Mouse (Mus musculus) left cerebral cortex, adult 9 months (tissue): ENCODE measurements at regions not wholly inside any gene's neighbourhood (a gene's known extent, or its start where the extent isn't known, plus 50 kb on each side); places are given as distances from the start of the nearest gene placed in this dataset.
"Not testable (repeated sequence)": the region's sequence is repeated elsewhere in the genome, so short reads cannot be mapped to it uniquely, and the experiment has no call there.

Source experiments
- DNase-seq, 2 experiments: peaks; one replicate each; pipeline ENCODE4 v3.0.0; 2022; ENCODE audit warnings: low spot score in 2 of 2

- no peak for DNase-seq
Observed at GRCm38 (mm10) chr13:89375526-89376474, 163.8 kb upstream of the Hapln1 start.

DNA sequence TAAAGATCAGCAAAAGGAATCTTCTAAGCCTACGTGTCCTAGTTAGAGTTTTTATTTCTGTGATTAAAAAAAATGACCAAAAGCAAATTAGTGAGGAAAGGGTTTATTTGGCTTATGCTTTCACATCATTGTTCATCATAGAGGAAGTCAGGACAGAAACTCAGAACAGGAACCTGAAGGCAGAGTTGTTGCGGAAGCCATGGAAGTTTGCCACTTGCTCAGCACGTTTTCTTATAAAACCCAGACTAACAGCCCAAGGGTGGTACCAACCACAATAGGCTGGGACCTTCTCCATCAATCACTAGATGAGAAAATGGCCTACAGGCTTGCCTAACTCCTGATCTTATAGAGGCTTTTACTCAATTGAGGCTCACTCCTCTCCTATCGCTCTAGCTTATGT lies 161.2 kb upstream of the Hapln1 start:
- no peak for DNase-seq

DNA sequence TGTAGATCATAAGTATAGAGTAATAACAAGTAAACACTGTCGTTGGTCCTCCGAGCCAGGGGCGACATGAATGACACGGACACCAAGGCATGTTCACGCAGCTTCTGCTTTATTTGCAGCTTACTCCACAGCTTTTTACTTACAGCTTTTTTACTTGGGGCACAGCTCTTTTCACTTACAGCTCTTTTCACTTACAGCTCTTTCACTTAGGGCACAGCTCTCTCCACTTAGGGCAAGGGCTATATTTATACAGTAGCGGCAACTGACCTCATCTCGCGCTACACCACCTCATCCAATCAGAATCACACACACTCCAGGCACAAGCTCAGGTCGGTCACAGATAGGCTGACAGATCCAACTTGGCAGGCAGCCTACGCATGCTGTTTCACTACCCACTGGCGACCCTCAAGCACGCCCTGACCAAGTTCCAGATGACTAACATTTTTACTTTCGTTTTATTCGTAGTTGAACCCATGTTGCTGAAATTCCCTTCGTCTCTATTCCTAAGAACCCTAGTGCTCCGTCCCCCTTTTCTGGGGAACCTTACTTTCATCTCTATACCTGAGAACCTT lies 155.9 kb upstream of the Hapln1 start:
- not testable (repeated sequence) for DNase-seq

- DNase-seq: peak in 1 of 2 experiments; percentile 15
Observed at GRCm38 (mm10) chr13:89384598-89385145, 154.9 kb upstream of the Hapln1 start.

GRCm38 (mm10) chr13:89387416-89387815 lies 152.2 kb upstream of the Hapln1 start:
- no peak for DNase-seq

- no peak for DNase-seq
Observed at GRCm38 (mm10) chr13:89389149-89389548, 150.4 kb upstream of the Hapln1 start.

DNA sequence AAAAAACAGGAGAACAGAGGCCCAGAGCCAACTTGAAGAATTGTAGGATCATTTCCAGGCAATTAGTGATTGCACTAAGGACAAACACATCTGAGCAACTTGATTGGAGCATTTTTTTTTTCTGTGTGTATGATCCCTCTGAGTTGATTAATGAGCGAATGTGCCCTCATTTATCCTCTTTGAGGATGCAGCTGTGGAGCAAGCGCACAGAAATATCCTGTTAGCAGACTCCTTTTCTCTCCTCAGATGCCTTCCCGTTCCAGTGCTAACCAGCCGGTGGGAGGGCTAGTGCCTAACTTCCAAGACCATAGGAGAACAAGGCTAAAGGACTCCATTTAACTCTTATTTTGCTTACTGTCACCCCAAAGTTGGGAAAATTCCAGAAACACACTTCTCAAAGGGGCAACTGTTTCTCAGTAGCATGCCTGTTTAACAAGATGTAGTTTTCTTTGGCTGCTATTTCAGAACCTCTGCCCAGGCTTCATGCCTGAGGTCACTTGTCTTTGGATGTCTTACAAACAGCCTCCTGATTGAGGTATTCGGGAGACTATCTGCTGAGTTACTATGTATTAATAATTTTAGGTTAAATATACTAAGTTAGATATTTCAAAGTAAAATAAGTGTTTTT lies 144.8 kb upstream of the Hapln1 start:
- no peak for DNase-seq

GRCm38 (mm10) chr13:89395851-89396250 lies 143.7 kb upstream of the Hapln1 start:
- no peak for DNase-seq

- DNase-seq: no peak
Observed at GRCm38 (mm10) chr13:89401084-89401671, 138.4 kb upstream of the Hapln1 start.

DNA sequence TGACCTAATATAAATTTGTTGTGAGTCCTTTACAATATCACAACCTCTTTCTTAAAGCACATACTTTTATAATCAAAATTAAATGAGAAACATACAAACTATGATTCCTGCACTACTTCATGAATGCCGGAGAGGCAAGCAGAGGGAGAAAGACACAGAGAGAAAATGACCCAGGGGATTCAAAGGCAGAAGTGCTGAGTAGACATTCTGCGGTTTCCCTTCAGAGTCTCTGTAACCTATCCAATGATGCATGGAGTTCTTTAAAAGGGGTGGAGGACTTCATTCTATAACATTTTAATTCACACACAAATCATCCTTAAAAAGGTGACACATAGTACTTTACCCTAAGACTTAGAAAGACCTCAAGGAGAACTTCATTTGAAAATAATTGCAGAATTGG lies 129.1 kb upstream of the Hapln1 start:
- DNase-seq: no peak

DNA sequence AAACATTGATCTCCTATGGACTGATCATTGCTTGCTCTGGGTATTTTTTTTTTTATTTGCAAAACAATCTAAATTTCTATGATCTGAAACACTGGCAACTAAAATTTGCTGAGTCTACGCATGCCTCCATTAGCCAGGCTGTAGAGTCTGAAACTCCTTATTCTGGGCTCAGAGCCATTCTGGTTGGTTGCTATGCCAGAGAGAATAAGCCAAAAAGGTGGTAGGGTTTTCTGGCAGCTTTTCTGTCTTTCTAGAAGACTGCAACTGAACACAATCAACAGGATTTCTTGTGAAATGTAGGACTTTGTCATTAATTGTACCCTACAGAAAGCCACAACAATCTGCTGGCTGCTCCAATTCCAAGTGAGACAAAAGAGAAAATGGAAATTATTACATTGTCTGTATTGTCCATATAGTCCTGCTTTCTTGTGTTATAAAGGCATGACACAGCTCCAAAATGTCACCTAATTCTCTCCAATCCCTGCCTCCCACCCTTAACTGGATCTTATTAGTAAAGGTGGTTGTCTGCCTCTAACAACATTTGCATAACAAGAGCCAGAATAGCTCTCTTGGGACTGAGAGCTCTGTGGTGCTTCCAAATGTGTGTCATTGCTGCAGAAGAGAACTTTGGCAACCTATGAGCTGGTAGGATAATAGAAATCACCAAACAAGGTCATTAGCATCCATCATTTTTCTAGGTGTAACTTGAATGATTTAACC lies 126.7 kb upstream of the Hapln1 start:
- DNase-seq: peak in 1 of 2 experiments; percentile 10

GRCm38 (mm10) chr13:89418804-89419203 lies 120.8 kb upstream of the Hapln1 start:
- DNase-seq: no peak

DNA sequence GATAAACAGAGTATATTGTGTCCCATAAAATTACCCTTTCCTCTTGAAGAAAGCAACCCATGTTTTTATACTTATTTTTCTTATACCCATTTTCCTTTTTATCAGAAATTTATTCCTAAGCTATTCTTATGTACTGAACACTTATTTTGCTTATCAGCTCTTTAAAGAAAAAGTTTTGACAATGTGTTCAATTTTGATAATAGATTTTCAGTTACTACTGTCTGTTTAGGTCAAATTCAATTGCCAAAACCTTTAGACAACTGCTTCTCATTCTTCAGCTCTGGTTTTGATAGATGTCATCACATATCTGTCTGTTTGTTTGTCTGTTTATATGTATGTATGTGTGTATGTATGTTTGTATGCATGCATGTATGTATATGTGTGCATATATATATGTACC lies 117.8 kb upstream of the Hapln1 start:
- no peak for DNase-seq

- DNase-seq: no peak
Observed at GRCm38 (mm10) chr13:89423491-89423890, 116.1 kb upstream of the Hapln1 start.

DNA sequence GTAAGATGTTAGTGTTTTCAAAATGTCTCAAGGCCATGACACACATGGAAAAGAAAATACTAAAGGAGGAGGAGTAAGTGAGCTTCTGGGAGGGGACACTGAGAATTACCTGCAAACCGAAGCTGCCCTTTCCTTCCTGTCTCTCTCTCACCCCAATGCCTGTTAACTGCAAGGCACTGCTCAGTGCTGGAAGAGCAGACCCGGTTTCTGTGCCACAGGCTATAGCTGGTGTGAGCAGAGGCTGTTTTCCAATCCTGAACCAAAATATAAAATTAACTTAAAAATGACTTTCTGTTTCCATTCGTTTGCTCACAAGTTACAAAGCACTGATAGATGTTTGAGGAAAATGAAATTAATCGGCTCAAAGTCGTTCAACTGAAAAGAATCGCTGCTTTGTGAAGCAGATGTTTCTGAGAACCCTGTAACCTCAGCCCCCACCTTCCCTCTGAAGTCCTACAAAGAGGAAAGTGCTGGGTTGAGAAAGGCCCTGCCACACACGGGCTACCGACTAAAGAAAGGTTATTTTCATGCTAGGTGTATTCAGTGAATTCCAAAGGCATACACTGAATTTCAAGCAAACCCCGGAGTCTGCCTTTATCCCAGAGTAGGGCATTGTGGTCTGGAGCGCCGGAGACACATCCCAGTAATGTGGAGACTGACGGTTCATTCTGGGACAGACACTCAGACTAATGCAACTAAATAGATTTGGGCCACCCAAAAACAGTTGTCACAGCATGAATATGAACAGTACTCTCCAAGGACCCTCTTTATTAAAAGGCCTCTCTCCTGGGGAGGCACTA lies 111.1 kb upstream of the Hapln1 start:
- DNase-seq: no peak

DNA sequence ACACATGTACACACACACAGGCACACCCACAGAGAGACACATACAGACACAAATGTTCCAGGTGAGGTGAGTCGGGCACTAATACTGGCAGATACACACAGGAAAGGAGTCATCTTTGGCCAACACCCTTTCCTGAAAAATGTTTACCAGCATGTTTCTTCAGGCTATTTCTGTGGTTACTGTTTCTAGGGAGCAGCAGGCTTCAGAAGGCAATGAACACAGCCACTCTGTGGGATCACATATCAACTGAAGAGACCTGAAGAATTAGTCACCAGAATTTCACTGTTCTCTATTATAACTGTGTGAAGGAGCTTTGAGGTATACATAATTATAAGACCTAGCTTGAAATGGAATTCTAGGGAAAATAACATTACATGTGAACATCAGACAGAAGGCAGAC lies 94.7 kb upstream of the Hapln1 start:
- no peak for DNase-seq

DNA sequence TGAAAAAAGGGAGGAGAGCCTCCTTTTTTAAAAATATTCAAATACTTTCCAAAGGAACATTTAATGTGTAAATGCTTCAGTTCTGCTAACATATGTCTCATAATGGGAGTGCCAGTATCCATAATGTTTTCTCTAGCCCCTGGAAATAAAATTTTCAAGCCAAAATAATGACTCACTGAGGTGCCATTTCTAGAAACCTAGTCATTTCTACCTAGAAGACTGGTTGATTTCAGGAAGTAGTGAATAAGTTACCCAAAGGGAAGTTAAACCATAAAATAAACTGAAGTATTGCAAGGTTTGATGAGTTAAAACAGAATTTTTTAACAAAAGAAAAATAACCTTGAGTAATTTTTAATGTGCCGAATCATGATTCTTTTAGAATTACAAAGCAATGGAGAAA lies 85.8 kb upstream of the Hapln1 start:
- DNase-seq: no peak

- no peak for DNase-seq
Observed at GRCm38 (mm10) chr13:89454249-89455018, 85.2 kb upstream of the Hapln1 start.

DNA sequence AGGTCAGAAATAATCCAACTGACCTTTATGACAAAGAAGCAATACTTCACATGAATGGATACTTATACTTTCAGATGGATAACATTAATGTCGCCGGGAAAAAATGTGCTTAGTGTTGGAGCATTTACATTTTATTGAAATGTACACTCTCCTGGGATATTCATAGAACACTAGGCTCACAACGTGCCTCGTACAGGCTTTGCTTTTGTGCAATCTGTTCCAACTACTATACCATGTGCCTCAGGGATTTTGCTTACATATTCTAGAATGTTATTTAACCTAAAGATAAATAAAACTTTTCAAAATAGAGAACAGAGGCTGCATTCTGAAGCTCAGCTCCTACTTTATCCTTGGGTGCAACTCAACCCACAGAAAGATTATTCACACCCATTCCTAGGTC lies 75.8 kb upstream of the Hapln1 start:
- peak; percentile 3 to 7 for DNase-seq
